Mouse (Mus musculus): Measurements from ENCODE around the gene Olfr538. TPM values are rescaled to one million over a fixed set of nuclear protein-coding genes. Genes with fewer than 3 reads are reported as not detected.
"Not testable (repeated sequence)": the region's sequence is repeated elsewhere in the genome, so short reads cannot be mapped to it uniquely, and the experiment has no call there.

The Olfr538 gene
- total RNA-seq (2014; rRNA removed), result not detected in 2 replicates
- polyA plus RNA-seq (2015; fragmentation: Nextera tagmentation; extraction: Ambion mirVana), result not detected in 2 replicates

GRCm38 (mm10) chr7:140567586-140567985 lies at the start of gene Olfr538:
Gene Olfr538 (plus strand): TSS chr7:140567886.
- WGBS, result 53% methylated on average over 3 of the region's 3 CpGs
- no peak for ATAC-seq
- H3K36me3 ChIP-seq (ENCODE audit: insufficient read depth), result no peaks in the 10 kb centered on the region

GRCm38 (mm10) chr7:140539746-140540145 lies 27.9 kb upstream of the Olfr538 start:
- no peaks in the 10 kb centered on the region for H3K27me3 ChIP-seq (ENCODE audit: insufficient read depth, low read length)
- ATAC-seq (no peak), DNase-seq (no peak)
- TF ChIP-seq CTCF (IDR thresholded peaks at IDR 0.05; ENCODE audit: low read depth), result no peak
- H3K4me1 ChIP-seq (ENCODE audit: insufficient read depth), result no peaks in the 10 kb centered on the region
- no peaks in the 10 kb centered on the region for H3K36me3 ChIP-seq (ENCODE audit: insufficient read depth)
- H3K4me2 ChIP-seq (ENCODE audit: low read depth), result no peak overlapping the region
- WGBS, result 78% methylated on average over 2 of the region's 2 CpGs
- H3K4me3 ChIP-seq (ENCODE audit: low read depth, low read length), result no peak overlapping the region
- no peaks in the 10 kb centered on the region for H3K9me3 ChIP-seq (ENCODE audit: low read length)
- H3K9ac ChIP-seq, result no peak overlapping the region
- H3K27ac ChIP-seq (ENCODE audit: low read depth, low read length), result no peak overlapping the region

More at GRCm38 (mm10) chr7:140567586-140567985, at the start of gene Olfr538:
- H3K27ac ChIP-seq (ENCODE audit: low read depth, low read length), result no peak within 1 kb of the TSS
- no peak within 1 kb of the TSS for H3K4me2 ChIP-seq (ENCODE audit: low read depth)
- no peak within 1 kb of the TSS for H3K9ac ChIP-seq
- DNase-seq, result no peak
- no peak for TF ChIP-seq CTCF (IDR thresholded peaks at IDR 0.05; ENCODE audit: low read depth)
- H3K9me3 ChIP-seq (ENCODE audit: low read length), result no peaks in the 10 kb centered on the region
- H3K27me3 ChIP-seq (ENCODE audit: insufficient read depth, low read length), result no peaks in the 10 kb centered on the region
- H3K4me1 ChIP-seq (ENCODE audit: insufficient read depth), result no peaks in the 10 kb centered on the region
- no peak within 1 kb of the TSS for H3K4me3 ChIP-seq (ENCODE audit: low read depth, low read length)

GRCm38 (mm10) chr7:140600969-140601368 lies 33.3 kb downstream of the Olfr538 start, which contains the start of gene Olfr46:
Gene Olfr46 (plus strand): TSS chr7:140601269.
- 80% methylated on average over 2 of the region's 2 CpGs for WGBS
- not testable (repeated sequence) for H3K4me3 ChIP-seq (ENCODE audit: low read depth, low read length); H3K9me3 ChIP-seq (ENCODE audit: low read length); H3K36me3 ChIP-seq (ENCODE audit: insufficient read depth); H3K4me2 ChIP-seq (ENCODE audit: low read depth); H3K9ac ChIP-seq; H3K27ac ChIP-seq (ENCODE audit: low read depth, low read length); H3K4me1 ChIP-seq (ENCODE audit: insufficient read depth); H3K27me3 ChIP-seq (ENCODE audit: insufficient read depth, low read length); ATAC-seq; DNase-seq

Other genes starting within 250 kb of the Olfr538 start
- not detected in 2 replicates for gene Olfr525, start 247.0 kb upstream of the Olfr538 start, total RNA-seq (2014; rRNA removed)
- not detected in 2 replicates for gene Olfr525, start 247.0 kb upstream of the Olfr538 start, polyA plus RNA-seq (2015; fragmentation: Nextera tagmentation; extraction: Ambion mirVana)
- not detected in 2 replicates for gene Olfr527, start 233.9 kb upstream of the Olfr538 start, total RNA-seq (2014; rRNA removed)
- not detected in 2 replicates for gene Olfr527, start 233.9 kb upstream of the Olfr538 start, polyA plus RNA-seq (2015; fragmentation: Nextera tagmentation; extraction: Ambion mirVana)
- gene Olfr60, start 206.2 kb upstream of the Olfr538 start, total RNA-seq (2014; rRNA removed), result not detected in 2 replicates
- not detected in 2 replicates for gene Olfr60, start 206.2 kb upstream of the Olfr538 start, polyA plus RNA-seq (2015; fragmentation: Nextera tagmentation; extraction: Ambion mirVana)
- gene Olfr530, start 191.6 kb upstream of the Olfr538 start, total RNA-seq (2014; rRNA removed), result not detected in 2 replicates
- not detected in 2 replicates for gene Olfr530, start 191.6 kb upstream of the Olfr538 start, polyA plus RNA-seq (2015; fragmentation: Nextera tagmentation; extraction: Ambion mirVana)
- gene Olfr531, start 165.0 kb upstream of the Olfr538 start, total RNA-seq (2014; rRNA removed), result not detected in 2 replicates
- not detected in 2 replicates for gene Olfr531, start 165.0 kb upstream of the Olfr538 start, polyA plus RNA-seq (2015; fragmentation: Nextera tagmentation; extraction: Ambion mirVana)
- gene Olfr532, start 146.2 kb upstream of the Olfr538 start, total RNA-seq (2014; rRNA removed), result not detected in 2 replicates
- gene Olfr532, start 146.2 kb upstream of the Olfr538 start, polyA plus RNA-seq (2015; fragmentation: Nextera tagmentation; extraction: Ambion mirVana), result not detected in 2 replicates
- not detected in 2 replicates for gene Olfr533, start 104.5 kb upstream of the Olfr538 start, total RNA-seq (2014; rRNA removed)
- not detected in 2 replicates for gene Olfr533, start 104.5 kb upstream of the Olfr538 start, polyA plus RNA-seq (2015; fragmentation: Nextera tagmentation; extraction: Ambion mirVana)
- not detected in 2 replicates for gene Olfr535, start 83.7 kb upstream of the Olfr538 start, total RNA-seq (2014; rRNA removed)
- not detected in 2 replicates for gene Olfr535, start 83.7 kb upstream of the Olfr538 start, polyA plus RNA-seq (2015; fragmentation: Nextera tagmentation; extraction: Ambion mirVana)
- not detected in 2 replicates for gene Olfr536, start 60.5 kb upstream of the Olfr538 start, total RNA-seq (2014; rRNA removed)
- not detected in 2 replicates for gene Olfr536, start 60.5 kb upstream of the Olfr538 start, polyA plus RNA-seq (2015; fragmentation: Nextera tagmentation; extraction: Ambion mirVana)
- not detected in 2 replicates for gene Olfr46, start 33.4 kb downstream of the Olfr538 start, total RNA-seq (2014; rRNA removed)
- gene Olfr46, start 33.4 kb downstream of the Olfr538 start, polyA plus RNA-seq (2015; fragmentation: Nextera tagmentation; extraction: Ambion mirVana), result not detected in 2 replicates
- gene Olfr61, start 61.1 kb downstream of the Olfr538 start, total RNA-seq (2014; rRNA removed), result not detected in 2 replicates
- not detected in 2 replicates for gene Olfr61, start 61.1 kb downstream of the Olfr538 start, polyA plus RNA-seq (2015; fragmentation: Nextera tagmentation; extraction: Ambion mirVana)
- gene Olfr53, start 78.6 kb downstream of the Olfr538 start, total RNA-seq (2014; rRNA removed), result not detected in 2 replicates
- gene Olfr53, start 78.6 kb downstream of the Olfr538 start, polyA plus RNA-seq (2015; fragmentation: Nextera tagmentation; extraction: Ambion mirVana), result not detected in 2 replicates
- under 0.01 TPM in 2 replicates for gene Olfr539, start 92.0 kb downstream of the Olfr538 start, total RNA-seq (2014; rRNA removed)
- 0.05 TPM in 1 of 2 replicates, not detected in the other for gene Olfr539, start 92.0 kb downstream of the Olfr538 start, polyA plus RNA-seq (2015; fragmentation: Nextera tagmentation; extraction: Ambion mirVana)
- not detected in 2 replicates for gene Olfr45, start 114.1 kb downstream of the Olfr538 start, total RNA-seq (2014; rRNA removed)
- gene Olfr45, start 114.1 kb downstream of the Olfr538 start, polyA plus RNA-seq (2015; fragmentation: Nextera tagmentation; extraction: Ambion mirVana), result not detected in 2 replicates
- gene Olfr541, start 129.4 kb downstream of the Olfr538 start, total RNA-seq (2014; rRNA removed), result not detected in 2 replicates
- not detected in 2 replicates for gene Olfr541, start 129.4 kb downstream of the Olfr538 start, polyA plus RNA-seq (2015; fragmentation: Nextera tagmentation; extraction: Ambion mirVana)
- gene Cyp2e1, start 195.9 kb downstream of the Olfr538 start, total RNA-seq (2014; rRNA removed), result not detected in 2 replicates
- gene Cyp2e1, start 195.9 kb downstream of the Olfr538 start, polyA plus RNA-seq (2015; fragmentation: Nextera tagmentation; extraction: Ambion mirVana), result not detected in 2 replicates
- gene Syce1, start 220.0 kb downstream of the Olfr538 start, total RNA-seq (2014; rRNA removed), result not detected in 2 replicates
- gene Syce1, start 220.0 kb downstream of the Olfr538 start, polyA plus RNA-seq (2015; fragmentation: Nextera tagmentation; extraction: Ambion mirVana), result 0.30 TPM in 1 of 2 replicates, not detected in the other

All from forebrain, postnatal 0 days (tissue).